Mouse (Mus musculus) hindbrain, embryonic 13.5 days (tissue): ENCODE data around the gene Wdr63. TPM values are rescaled to one million over a fixed set of nuclear protein-coding genes. Genes with fewer than 3 reads are reported as not detected.
"Not testable (repeated sequence)": the region's sequence is repeated elsewhere in the genome, so short reads cannot be mapped to it uniquely, and the experiment has no call there.

Source experiments
- ATAC-seq: fragments of 200-750 bp; cut with Nextera tagmentation; 2 replicates; pipeline ENCODE4 v1.8.0; 2017; ENCODE audit warnings: moderate TSS enrichment; ENCODE audit not compliant: low FRiP score
- H3K27ac ChIP-seq: fragments of 300-500 bp; sonication (generic); 2 replicates; pipeline ENCODE4 v1.5.1; 2015; ENCODE audit warnings: inconsistent platforms, mild to moderate bottlenecking, moderate library complexity
- H3K27me3 ChIP-seq: fragments of 300-500 bp; sonication (generic); 2 replicates; pipeline ENCODE4 v1.6.1; 2015; ENCODE audit warnings: mild to moderate bottlenecking, inconsistent platforms
- H3K36me3 ChIP-seq: fragments of 300-500 bp; sonication (generic); 2 replicates; pipeline ENCODE4 v1.6.1; 2015; ENCODE audit warnings: mild to moderate bottlenecking, inconsistent platforms
- H3K4me1 ChIP-seq: fragments of 300-500 bp; sonication (generic); replicated peaks from 2 replicates; pipeline ENCODE4 v1.6.1; 2015; ENCODE audit warnings: inconsistent platforms
- H3K4me2 ChIP-seq: fragments of 300-500 bp; sonication (generic); 2 replicates; pipeline ENCODE4 v1.6.1; 2015; ENCODE audit warnings: inconsistent platforms, mild to moderate bottlenecking, moderate library complexity
- H3K4me3 ChIP-seq: fragments of 300-500 bp; sonication (generic); 2 replicates; pipeline ENCODE4 v1.5.1; 2015; ENCODE audit warnings: mild to moderate bottlenecking, inconsistent platforms
- H3K9ac ChIP-seq: fragments of 300-500 bp; sonication (generic); 2 replicates; pipeline ENCODE4 v1.6.1; 2015; ENCODE audit warnings: mild to moderate bottlenecking, inconsistent platforms
- H3K9me3 ChIP-seq: fragments of 300-500 bp; sonication (generic); 2 replicates; pipeline ENCODE4 v1.6.1; 2016; ENCODE audit warnings: inconsistent platforms
- WGBS: fragments of 180-500 bp; shearing (Covaris S2); methylation state at CpG from one replicate; pipeline ENCODE4 v1.1.7; 2015; 5-methylcytosine and 5-hydroxymethylcytosine counted together
- polyA plus RNA-seq: library from polyadenylated mRNA; unstranded; fragments of >200 nt; fragmentation: Nextera tagmentation; extraction: Ambion mirVana; gene quantifications from 2 replicates; pipeline ENCODE4 v1.2.1, GENCODE M21; 2015

The Wdr63 gene
- polyA plus RNA-seq, 1 experiment from 2014 or later, result 2.0 TPM

- Histone ChIP-seq H3K4me3 (no peak overlapping the region), H3K4me1 (0 out of 2 replicates have a peak, but pooled peaks cover 5% of the 10 kb centered on the region), H3K27me3 (no peaks in the 10 kb centered on the region), H3K4me2 (no peak overlapping the region), H3K27ac (no peak overlapping the region), H3K9me3 (no peaks in the 10 kb centered on the region), H3K9ac (no peak overlapping the region), H3K36me3 (peaks cover 7% of the 10 kb centered on the region; the same call in 1 of the 2 replicates)
- 41% methylated on average over 9 of the region's 9 CpGs for WGBS
- ATAC-seq, result no peak
Observed at GRCm38 (mm10) chr3:146017521-146017920, 90.4 kb downstream of the Wdr63 start.

GRCm38 (mm10) chr3:146016979-146017378, 91.0 kb downstream of the Wdr63 start:
- Histone ChIP-seq H3K27me3 (no peaks in the 10 kb centered on the region), H3K27ac (no peak overlapping the region), H3K4me2 (no peak overlapping the region), H3K4me3 (no peak overlapping the region), H3K9me3 (no peaks in the 10 kb centered on the region), H3K36me3 (peaks cover 7% of the 10 kb centered on the region; the same call in 1 of the 2 replicates), H3K9ac (no peak overlapping the region), H3K4me1 (0 out of 2 replicates have a peak, but pooled peaks cover 5% of the 10 kb centered on the region)
- WGBS, result 91% methylated on average over 13 of the region's 13 CpGs
- ATAC-seq, result no peak

- H3K36me3 ChIP-seq, result peaks cover 7% of the 10 kb centered on the region; the same call in 1 of the 2 replicates
- WGBS, result 95% methylated on average over 12 of the region's 12 CpGs
Observed at GRCm38 (mm10) chr3:146014321-146014720, 93.6 kb downstream of the Wdr63 start.

GRCm38 (mm10) chr3:146013490-146013889, 94.4 kb downstream of the Wdr63 start:
- no peak overlapping the region for H3K4me3 ChIP-seq
- no peak overlapping the region for H3K4me2 ChIP-seq
- H3K36me3 ChIP-seq, result peaks cover 7% of the 10 kb centered on the region; the same call in 1 of the 2 replicates
- H3K9ac ChIP-seq, result no peak overlapping the region
- WGBS, result 93% methylated on average over 7 of the region's 7 CpGs
- no peaks in the 10 kb centered on the region for H3K27me3 ChIP-seq
- H3K9me3 ChIP-seq, result no peaks in the 10 kb centered on the region
- no peak overlapping the region for H3K27ac ChIP-seq
- H3K4me1 ChIP-seq, result peaks cover 11% of the 10 kb centered on the region; the same call in 1 of the 2 replicates
- no peak for ATAC-seq

More at GRCm38 (mm10) chr3:146014321-146014720, 93.6 kb downstream of the Wdr63 start:
- H3K27me3 ChIP-seq, result no peaks in the 10 kb centered on the region
- ATAC-seq, result no peak
- H3K4me1 ChIP-seq, result peaks cover 11% of the 10 kb centered on the region; the same call in 1 of the 2 replicates
- no peak overlapping the region for H3K4me2 ChIP-seq
- H3K4me3 ChIP-seq, result no peak overlapping the region
- no peaks in the 10 kb centered on the region for H3K9me3 ChIP-seq
- H3K9ac ChIP-seq, result no peak overlapping the region
- H3K27ac ChIP-seq, result no peak overlapping the region

GRCm38 (mm10) chr3:146011544-146012218, 96.2 kb downstream of the Wdr63 start:
- 57% methylated on average over 8 of the region's 8 CpGs for WGBS

GRCm38 (mm10) chr3:146010751-146011150, 97.2 kb downstream of the Wdr63 start:
- Histone ChIP-seq H3K9me3 (no peaks in the 10 kb centered on the region), H3K27me3 (no peaks in the 10 kb centered on the region), H3K4me3 (no peak overlapping the region), H3K9ac (no peak overlapping the region), H3K4me2 (no peak overlapping the region), H3K4me1 (peaks cover 6% of the 10 kb centered on the region; the same call in 1 of the 2 replicates), H3K27ac (no peak overlapping the region), H3K36me3 (peaks cover 9% of the 10 kb centered on the region; the same call in 1 of the 2 replicates)
- WGBS, result 79% methylated on average over 4 of the region's 4 CpGs
- no peak for ATAC-seq

More at GRCm38 (mm10) chr3:146011544-146012218, 96.2 kb downstream of the Wdr63 start:
- peaks cover 6% of the 10 kb centered on the region; the same call in 1 of the 2 replicates for H3K4me1 ChIP-seq
- H3K4me3 ChIP-seq, result no peak overlapping the region
- H3K27ac ChIP-seq, result no peak overlapping the region
- no peaks in the 10 kb centered on the region for H3K9me3 ChIP-seq
- no peak overlapping the region for H3K9ac ChIP-seq
- no peaks in the 10 kb centered on the region for H3K27me3 ChIP-seq
- ATAC-seq, result no peak
- H3K4me2 ChIP-seq, result no peak overlapping the region
- H3K36me3 ChIP-seq, result peaks cover 9% of the 10 kb centered on the region; the same call in 1 of the 2 replicates

GRCm38 (mm10) chr3:146009859-146010645, 97.9 kb downstream of the Wdr63 start:
- Histone ChIP-seq H3K4me1 (peaks cover 6% of the 10 kb centered on the region; the same call in 1 of the 2 replicates), H3K27ac (no peak overlapping the region), H3K4me3 (no peak overlapping the region), H3K27me3 (no peaks in the 10 kb centered on the region), H3K36me3 (peaks cover 9% of the 10 kb centered on the region; the same call in 1 of the 2 replicates), H3K4me2 (no peak overlapping the region), H3K9ac (no peak overlapping the region), H3K9me3 (no peaks in the 10 kb centered on the region)
- WGBS, result 67% methylated on average over 20 of the region's 20 CpGs
- ATAC-seq, result no peak

- no peak overlapping the region for H3K4me3 ChIP-seq
- no peak overlapping the region for H3K9ac ChIP-seq
- no peaks in the 10 kb centered on the region for H3K27me3 ChIP-seq
- 87% methylated on average over 6 of the region's 6 CpGs for WGBS
- peaks cover 6% of the 10 kb centered on the region; the same call in 1 of the 2 replicates for H3K4me1 ChIP-seq
- H3K36me3 ChIP-seq, result peaks cover 5% of the 10 kb centered on the region; the same call in 1 of the 2 replicates
- H3K27ac ChIP-seq, result no peak overlapping the region
- no peaks in the 10 kb centered on the region for H3K9me3 ChIP-seq
- H3K4me2 ChIP-seq, result no peak overlapping the region
- no peak for ATAC-seq
Observed at GRCm38 (mm10) chr3:146007872-146008271, 100.1 kb downstream of the Wdr63 start.

- Histone ChIP-seq H3K9ac (no peak overlapping the region), H3K27ac (no peak overlapping the region), H3K4me3 (no peak overlapping the region), H3K9me3 (no peaks in the 10 kb centered on the region), H3K4me1 (no peaks in the 10 kb centered on the region), H3K27me3 (no peaks in the 10 kb centered on the region), H3K4me2 (no peak overlapping the region), H3K36me3 (peaks cover 26% of the 10 kb centered on the region)
- no peak for ATAC-seq
- 93% methylated on average over 14 of the region's 14 CpGs for WGBS
Observed at GRCm38 (mm10) chr3:146004347-146005051, 103.4 kb downstream of the Wdr63 start.

- not testable (repeated sequence) for ATAC-seq, H3K4me3 ChIP-seq, H3K27me3 ChIP-seq, H3K4me2 ChIP-seq, H3K27ac ChIP-seq, H3K9me3 ChIP-seq, H3K9ac ChIP-seq, H3K4me1 ChIP-seq
- H3K36me3 ChIP-seq, result peaks cover 11% of the 10 kb centered on the region
- WGBS, result 84% methylated on average over 5 of the region's 5 CpGs
Observed at GRCm38 (mm10) chr3:145996539-145996938, 111.4 kb downstream of the Wdr63 start.

- no peak overlapping the region for H3K4me3 ChIP-seq
- no peak overlapping the region for H3K27ac ChIP-seq
- H3K4me2 ChIP-seq, result no peak overlapping the region
- H3K9me3 ChIP-seq, result no peaks in the 10 kb centered on the region
- H3K4me1 ChIP-seq, result no peaks in the 10 kb centered on the region
- H3K36me3 ChIP-seq, result peaks cover 4% of the 10 kb centered on the region; the same call in 1 of the 2 replicates
- H3K27me3 ChIP-seq, result no peaks in the 10 kb centered on the region
- no peak for ATAC-seq
- 87% methylated on average over 5 of the region's 5 CpGs for WGBS
- no peak overlapping the region for H3K9ac ChIP-seq
Observed at GRCm38 (mm10) chr3:145995489-145995888, 112.4 kb downstream of the Wdr63 start.
